Mouse (Mus musculus) layer of hippocampus, adult 9-11 months (tissue): Measurements from ENCODE around the gene Atp8a2.

Experiments used
- DNase-seq: peaks from one replicate; pipeline ENCODE4 v3.0.0; 2022

Atp8a2 gene

DNA sequence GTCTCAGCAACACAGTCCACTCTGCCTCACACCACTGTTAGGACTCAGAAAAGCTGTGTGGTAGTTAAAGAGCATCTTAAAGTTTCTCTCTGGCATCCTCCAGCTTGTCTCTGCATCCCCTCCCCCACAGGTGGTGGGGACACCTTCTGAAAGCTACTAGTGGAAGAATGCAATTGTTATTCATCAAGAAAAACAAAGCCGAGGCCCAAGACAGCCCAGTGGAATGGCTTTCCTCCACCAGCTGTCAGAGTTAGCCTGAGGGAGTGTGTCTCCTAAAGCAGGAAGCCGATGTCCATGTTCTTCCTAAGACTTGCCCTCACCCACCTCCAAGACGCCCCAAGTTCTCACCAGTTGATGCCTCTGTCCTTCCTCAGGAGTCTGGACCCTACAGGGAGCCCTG, 48.1 kb downstream of the Atp8a2 start:
- no peak for DNase-seq

DNA sequence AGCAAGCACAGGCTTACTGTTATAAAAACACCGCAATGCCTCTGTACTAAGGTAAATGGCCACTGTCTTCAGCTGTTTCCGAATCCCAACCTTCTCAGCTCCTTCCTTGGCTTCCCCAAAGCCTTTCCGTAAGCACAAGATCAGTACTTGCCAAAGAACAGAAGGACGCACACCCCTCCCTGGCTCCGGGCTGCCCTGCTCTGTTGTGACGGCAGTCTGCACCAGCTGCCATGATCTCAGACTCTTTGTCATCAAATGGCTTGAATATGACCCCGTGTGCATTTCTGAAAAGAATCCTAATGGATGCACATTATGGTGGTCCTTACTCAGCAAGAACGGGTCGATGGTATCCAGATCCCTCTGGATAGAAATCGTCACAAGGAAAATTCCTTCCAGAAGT, 53.7 kb downstream of the Atp8a2 start:
- DNase-seq = no peak

DNA sequence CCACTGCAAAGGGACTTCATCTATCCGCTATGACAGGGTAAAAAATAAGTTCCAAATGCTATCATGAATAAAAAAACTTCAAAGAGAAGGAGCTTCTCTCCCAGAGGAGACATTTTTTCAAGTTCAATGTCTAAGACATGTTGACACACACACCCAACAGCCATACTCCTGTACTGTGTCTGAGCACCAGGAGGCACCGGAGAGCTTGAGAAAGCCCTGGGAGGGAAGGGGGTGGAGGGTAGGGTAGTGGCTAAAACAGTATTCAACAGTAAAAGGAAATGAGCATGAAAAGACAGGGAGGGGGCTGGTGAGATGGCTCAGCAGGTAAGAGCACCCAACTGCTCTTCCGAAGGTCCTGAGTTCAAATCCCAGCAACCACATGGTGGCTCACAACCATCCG, 58.6 kb downstream of the Atp8a2 start:
- DNase-seq = no peak

DNA sequence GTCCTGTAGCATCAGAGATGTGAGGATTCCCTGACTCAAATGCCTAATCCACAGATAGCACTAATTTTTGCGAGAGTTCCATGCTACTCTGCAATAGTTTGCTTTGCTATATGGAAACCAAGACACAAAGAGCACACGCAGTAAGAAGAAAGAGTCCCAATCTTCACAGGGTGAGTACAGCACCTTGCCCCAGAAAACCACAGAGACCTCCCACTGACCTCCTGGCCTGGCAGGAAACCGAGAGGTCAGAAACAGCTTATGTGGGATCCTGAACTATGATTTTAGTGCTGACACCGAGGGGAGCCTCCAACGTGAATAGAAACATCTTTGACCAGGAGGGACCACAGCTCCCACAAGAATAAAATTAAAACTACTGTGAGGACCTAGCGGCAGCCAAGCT, 59.2 kb downstream of the Atp8a2 start:
- no peak for DNase-seq

DNA sequence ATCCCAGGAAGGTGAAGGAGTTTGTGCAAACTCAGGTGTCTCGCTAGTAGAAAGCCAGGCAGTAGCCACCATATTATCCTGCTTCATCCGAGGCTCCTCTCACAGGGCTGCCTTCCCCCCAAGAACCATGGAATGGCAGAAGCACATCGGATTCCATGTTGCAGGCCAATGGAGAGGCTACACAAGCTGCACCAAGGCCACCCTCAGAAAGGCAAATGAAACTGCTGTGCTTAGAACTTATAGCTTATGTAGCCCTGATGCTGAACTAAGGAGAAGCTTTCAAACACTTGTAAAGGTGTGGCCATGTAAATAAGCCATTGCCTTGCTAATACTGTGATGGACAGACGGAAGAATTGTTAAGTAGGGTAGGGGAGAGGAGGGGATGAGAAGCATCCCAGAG, 61.2 kb downstream of the Atp8a2 start:
- no peak for DNase-seq

DNA sequence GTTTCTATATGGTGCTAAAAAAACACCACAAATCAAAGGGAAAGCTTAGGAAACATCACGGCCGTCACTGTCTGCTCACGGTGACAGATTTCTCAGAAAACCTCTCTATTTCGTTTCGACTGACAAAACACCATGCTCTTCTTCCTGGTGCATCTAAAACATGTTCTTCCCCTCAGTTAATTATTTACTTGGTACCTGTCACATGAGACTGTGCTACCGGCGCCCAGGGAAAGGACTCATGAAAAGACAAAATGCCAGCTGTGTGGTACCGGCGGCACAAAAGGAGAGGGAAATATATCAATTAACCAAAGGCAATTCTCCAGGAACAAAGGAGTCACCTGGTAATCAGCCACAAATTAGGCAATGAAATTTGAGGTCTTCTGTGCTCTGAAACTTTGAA, 62.3 kb downstream of the Atp8a2 start:
- no peak for DNase-seq

DNA sequence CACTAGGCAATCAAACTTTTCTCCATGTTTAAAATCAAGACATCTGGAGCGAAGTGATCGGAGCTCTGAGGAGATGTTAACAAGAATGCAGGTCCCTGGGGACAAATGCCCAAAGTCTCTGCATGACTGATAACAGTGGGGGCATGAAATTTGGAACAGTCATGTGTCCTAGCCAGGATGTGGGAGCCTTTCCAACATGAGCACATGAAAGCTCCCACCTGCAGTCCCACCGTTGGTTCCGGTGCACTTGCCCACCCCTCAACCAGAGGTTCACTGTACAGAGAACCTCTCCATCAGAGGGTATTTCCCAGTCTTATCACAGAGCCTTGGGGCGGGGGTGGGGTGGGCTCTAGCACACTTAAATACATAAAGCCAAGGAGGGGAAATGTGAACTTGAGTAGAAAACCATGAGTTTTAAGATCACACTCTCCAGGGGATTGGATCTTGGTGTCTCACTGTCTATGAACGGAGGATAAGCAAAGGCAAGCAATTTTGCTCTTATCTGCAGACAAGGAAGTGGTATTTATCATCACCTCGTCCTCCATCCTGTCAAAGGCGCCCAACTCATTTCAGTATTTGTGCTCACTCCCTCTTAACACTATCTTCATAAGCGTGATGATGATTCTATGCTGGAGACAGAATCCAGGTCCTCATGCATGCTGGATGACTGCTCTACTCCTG, 65.6 kb downstream of the Atp8a2 start:
- DNase-seq = no peak

DNA sequence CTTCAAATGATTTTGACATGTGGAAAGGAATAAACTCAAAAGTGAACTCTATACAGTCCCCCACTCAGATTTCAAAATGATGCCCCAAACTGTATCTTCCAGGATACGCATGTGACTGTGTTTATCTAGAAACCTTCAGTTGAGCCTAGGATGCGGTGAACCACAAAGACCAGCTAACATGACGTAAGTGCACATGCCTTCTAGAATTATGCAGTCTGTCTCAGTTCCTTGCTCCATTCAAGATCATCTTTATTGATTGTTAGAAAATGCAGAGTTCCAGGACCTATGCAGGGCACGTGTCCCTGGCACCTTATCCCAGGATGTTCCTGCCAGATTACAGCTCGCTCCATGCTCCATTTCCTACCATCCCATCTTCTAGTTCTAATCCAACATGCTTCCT, 67.4 kb downstream of the Atp8a2 start:
- DNase-seq = no peak

DNA sequence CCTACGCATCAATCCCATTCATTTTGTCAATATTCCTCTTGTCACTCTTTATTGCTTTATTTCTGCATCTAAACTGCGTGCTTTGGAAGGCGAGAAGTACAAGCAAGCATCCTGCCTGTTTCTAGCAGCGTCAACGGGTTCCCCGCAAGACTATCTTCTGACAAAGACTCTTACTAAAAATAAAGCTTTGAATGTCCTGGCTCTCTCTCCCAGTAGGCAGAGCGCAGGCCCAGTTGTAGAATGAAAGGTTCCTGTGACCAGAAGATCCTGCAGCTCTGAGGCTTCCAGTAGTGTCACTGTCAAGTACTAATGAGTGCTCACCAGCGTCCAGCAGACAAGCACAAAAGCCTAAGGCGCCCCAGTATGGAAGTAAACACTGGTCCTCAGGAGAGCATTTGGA, 71.8 kb downstream of the Atp8a2 start:
- no peak for DNase-seq

DNA sequence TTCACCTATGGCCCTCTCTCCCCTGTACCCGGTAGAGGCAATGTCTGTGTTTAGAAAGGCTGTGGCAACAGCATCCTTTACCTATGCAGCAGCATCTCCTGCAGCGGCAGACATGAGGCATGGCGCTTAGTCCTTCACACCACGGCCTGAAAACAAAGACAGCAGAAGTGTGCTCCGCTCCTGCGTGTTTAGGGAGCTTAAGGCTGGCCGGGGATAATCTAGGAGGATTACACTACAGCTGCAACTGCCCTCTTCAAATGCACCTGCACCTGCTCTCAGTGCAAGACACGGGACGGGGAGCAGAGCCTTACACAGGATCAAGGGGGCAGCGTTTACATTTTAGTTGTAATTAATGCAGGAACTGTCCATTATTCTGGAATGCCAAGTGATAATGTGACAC, 75.4 kb downstream of the Atp8a2 start:
- no peak for DNase-seq

DNA sequence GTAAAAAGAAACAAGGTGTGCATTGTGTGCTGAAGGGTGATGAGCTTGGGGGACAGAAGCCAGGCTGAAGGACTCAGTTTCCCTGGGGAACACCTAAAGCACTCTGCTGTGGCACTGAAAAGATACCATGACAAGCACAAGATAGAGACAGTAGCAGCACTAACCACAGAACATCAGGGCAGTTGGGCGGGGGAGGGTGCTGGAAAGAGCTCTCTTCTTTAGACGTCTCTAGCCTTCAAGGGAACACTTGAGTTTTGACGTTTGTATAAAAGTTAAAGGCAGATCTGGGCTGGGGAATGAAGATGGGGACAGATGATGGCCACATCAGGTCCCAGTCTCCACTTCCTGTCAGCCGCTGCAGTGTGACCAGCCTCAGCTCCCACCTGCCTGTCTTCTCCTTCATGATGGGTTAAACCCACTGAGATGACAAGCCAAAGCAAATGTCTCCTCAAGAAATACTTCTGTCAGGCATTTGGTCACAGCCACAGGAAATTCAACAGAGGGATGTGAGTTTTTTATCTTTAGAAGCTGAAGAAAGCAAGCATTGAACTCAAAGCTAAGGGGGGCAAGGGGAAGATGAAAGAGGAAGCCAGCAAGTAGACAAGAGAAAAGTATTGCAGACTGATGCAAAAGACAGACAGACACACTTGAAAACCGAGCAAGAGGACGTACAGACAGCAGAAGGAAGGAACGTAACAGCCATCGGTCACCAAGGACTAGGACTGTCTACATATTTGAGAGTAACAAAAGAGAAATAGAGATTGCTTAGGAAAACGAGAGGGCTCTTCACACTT, 79.0 kb downstream of the Atp8a2 start:
- peak; percentile 13 for DNase-seq

DNA sequence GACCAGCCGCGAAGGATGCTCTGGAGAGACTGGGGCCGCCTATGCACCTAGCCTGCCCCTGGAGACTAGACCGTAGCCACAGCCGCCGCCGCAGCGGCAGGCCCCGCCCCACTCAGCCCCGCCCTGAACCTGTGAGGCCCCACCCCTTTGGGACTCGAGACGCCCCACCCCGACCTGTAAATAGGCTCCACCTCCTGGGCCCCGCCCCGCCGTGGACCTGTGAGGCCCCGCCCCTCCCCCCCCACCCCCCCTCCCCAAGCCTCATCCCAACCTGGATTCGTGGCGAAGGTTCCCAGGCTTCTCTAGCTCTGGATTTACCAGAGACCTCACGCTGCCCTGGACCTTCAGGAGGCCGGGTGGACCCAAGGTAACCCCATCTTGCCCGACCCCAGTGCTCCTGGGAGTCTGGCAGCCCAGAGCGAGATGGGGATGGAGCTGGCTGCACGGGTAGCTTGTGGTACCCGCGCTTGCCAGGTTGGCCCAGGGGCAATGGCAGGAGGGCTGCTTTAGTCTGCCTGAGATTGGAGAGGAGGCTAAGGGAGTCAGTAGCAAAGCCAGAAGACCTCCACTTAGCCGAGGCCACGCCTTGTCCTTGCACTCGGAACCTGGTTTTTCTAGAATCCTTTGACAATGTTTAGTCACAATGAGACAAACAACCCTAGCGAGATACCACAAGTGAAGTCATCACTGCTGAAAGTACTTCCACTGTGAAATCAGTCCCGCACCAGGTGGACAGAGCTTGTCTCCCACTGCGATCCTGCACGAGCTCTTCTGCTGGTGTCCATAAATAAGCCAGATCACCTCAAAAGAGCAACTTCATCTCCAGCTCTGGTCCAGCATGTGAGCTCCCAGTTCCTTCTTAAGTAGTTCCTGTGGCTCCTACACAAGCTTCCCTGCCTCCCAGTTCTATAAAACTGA, 109.9 kb downstream of the Atp8a2 start:
- peak; percentile 45 for DNase-seq

DNA sequence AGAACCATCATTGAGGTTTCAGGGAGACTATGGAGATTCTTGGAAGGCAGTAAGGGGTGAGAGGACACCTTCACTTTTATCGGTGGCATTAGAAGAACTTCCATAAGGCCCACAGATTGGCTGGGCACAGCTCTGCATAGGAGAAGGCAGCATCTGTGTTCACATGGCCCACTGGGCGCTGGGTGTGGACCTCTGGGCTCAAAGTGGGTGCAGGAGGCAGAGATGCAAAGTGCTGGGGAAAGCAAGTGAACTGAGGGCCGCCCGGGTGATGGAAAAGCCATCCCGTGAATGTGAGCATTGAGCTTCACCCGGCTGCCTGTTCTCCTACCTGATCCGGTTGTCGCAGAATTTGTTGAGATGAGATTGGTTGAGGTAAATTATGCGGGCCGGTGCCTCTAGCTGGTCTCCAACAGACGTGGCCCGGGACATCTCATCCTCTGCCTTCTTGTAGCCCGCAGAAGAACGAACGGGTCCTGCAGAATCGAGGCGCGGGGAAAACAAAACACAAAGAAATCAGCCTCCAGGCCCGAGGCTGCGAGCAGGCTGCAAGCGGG, 110.6 kb downstream of the Atp8a2 start:
- DNase-seq = no peak

DNA sequence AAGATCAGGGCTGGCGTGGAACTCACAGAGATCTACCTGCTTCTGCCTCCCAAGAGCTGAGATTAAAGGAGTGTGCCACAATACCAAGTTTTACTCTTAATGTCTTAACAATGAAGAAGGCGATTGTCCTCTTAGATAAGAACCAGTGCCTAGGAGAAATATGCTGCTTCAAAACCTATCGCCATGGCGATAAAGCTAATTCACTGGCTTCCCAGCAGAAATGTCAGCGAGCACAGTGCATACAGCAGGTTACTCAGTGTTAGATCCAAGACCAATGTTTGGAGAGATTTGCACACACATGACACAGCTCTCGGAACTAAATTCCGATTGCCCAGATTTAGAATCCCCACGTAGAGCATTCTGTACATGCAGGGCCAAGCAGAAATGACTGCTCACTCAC, 114.2 kb downstream of the Atp8a2 start:
- no peak for DNase-seq

DNA sequence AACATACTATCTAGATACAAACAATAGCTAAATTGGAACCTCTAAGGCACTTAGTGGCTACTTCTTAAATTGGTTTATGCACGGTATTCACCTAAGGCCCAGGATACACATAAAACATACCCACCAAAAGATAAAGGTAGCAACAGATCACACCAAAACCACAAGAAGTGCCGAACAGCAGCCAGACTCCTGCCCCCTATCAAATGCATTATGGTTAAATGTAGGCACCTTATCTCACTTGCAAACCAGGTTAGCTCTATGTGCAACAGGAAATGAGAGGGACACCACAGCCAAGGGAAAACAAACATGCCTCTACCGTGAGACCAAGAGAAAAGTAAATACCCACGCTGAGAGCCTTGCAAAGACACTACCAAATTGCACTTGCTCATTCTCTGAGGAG, 124.5 kb downstream of the Atp8a2 start:
- DNase-seq = no peak

DNA sequence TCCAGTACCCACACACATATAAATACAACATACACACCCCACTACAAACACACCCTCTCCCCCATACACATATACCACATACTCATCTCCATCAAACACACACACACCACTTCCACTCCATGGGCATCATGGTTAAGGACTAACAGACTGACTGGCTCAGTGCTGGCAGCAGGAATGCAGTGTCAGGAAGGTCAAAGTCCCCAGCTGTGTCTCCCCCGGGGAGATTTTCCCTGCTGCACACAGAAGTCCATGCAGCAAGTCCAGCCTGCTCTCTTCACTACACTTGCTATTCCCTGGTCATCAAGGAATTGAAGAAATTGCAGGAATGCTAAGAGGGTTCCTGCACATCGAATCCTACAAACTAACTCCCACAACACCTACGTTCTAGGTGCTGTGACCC, 131.8 kb downstream of the Atp8a2 start:
- no peak for DNase-seq

DNA sequence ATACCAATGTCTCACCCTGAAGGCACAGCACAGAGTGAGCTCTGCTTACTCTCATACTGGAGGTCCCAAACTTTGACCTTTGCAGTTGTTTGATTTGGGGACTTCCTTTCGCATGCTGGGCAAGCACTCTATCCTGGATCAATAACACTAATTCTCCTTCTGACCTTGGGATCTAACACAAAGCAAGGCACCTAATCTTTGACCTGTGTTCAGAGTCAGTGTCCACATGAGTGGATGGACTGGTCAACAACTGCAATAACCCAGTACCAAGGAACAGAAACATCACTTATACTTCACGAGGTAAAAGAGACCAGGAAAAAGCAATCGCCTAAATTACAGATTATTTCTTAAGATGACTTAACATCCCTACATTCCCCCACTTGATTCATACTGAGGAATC, 136.0 kb downstream of the Atp8a2 start:
- DNase-seq = no peak

DNA sequence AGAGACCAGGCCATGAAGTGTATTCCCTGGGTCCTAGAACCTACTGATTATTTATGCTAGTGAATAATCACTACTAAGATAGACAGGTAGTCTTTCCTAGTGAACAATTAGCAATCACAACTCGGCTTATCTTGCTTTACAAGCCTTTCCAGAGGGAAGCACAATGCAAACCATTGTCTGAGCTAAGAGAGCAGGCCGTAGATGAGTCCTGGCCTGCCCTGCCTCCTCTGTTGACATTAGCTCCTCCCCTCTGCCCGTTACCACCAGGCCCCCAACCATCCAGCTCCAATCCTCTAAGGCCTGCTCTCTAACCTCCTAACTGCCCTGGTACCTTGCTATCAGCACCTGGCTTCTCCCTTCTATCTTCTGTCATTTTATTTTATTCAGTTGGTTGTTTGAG, 138.1 kb downstream of the Atp8a2 start:
- DNase-seq = no peak

DNA sequence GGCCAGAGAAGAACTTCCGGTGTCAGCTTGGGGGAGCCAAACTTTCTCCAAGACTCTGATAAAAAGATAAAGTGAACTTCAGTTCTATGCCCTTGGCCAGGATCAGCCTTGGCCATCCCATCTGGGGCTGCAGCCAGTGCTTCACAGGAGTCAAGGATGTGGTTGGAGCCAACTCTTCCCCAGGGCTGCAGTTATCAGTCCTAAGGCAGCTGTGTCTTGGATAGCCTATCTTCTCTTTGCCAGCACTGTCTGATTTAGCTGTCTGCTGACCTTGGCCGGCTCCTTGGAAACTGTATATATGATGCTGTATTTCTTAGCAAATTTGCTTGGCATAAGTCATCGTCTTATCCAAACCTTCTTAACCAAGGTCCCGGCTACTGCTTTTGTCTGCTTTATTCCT, 141.7 kb downstream of the Atp8a2 start:
- DNase-seq = no peak

DNA sequence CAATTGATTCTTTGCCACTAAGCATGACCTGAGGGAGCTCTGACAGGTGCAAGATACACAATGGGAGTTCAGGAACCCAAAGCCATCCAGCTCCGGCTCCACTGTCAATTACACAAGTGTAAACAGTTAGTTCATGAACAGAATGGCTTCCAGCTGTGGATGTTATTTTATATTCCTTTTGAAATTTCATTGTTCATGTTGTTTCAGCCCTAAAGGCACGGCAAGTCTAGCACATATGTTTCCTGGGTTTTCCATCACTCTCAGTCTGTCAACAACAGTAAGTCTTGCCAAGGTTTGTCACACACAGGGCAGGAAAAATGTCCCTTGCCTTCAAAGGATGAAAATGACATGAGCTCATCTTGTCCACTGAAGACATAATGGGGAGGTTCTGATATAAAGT, 166.3 kb downstream of the Atp8a2 start:
- no peak for DNase-seq

DNA sequence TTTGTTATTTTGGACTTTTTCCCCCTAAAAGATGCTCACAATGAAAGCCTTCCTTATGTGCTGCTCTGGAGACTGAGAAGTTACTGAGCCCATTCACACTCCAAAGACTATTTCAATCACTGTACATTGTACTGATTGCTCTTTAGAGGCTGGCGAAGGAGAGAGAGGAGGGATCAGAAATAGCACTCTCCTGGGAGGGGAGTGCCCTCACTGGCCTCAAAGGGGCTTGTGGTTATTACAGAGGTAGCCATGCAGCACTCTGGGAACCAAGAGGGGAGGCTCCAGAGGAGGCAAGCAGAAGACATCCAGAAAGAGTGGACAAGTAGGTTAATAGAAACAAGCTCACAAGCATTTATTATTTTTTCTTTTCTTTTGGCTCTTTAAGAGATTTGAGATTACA, 169.8 kb downstream of the Atp8a2 start:
- DNase-seq = no peak

DNA sequence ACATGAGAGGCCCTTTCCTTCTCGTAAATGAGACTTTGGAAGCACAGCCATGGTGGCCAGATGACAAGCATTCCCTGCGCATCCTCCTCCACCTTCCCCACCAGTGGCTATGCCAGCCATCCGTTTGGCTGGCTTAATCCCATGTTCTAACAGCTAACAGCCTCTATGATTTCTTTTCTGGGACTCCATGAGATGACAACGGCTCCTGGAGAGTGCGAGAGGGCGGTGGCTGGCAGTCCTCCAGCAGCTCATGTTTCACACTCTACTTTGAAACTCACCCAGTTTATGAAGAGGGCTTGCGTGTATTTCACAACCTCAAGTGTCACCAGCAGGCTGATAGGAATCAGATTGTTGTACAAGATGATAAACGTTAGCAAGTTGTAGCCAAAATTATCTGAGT, 170.3 kb downstream of the Atp8a2 start:
- DNase-seq = peak; percentile 77

DNA sequence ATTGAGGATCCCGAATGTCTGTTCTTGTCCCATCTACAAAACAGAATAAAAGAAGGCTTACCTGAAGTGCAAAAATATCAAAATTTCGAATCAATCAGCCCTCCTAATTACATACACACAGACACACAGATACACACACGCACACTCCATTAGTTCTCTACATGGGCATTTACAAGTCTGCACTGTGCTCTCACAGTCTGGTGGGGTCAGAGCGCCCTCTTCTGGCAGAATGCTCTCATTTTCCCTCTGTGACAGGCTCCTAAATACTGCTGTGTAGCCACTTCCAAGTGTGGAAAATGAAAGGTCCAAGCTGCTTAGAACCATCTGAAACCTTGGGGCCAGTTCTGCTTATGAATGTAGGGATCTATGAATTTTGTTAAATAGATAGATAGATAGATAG, 181.1 kb downstream of the Atp8a2 start:
- DNase-seq = peak; percentile 65
